Mouse (Mus musculus): Measurements from ENCODE around the gene Ccdc148. TPM values are rescaled to one million over a fixed set of nuclear protein-coding genes. Genes with fewer than 3 reads are reported as not detected.

Gene Ccdc148
- polyA plus RNA-seq, 1 experiment from 2014 or later = 1.4 TPM

DNA sequence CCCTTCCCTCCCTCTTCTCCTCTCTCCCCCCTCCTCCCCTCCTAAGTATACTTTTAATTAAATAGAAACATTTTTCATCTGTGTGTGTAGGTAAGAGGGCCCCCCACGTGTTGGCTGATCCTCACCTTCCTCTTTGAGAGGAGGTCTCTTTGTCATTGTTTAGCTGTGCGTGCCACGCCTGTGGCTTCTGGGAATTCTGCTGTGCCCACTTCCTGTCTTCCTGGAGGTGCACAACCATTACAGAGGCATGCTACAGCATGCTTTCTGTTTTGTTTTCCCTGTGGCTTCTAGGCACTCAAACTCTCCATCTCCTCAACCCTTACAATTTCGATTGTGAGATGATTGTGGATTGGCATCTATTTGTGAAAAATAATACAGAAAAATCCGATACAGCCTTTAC lies 11.1 kb upstream of the Ccdc148 start:
- H3K27ac ChIP-seq (replicated peaks) = no peak overlapping the region
- no peaks in the 10 kb centered on the region for H3K9me3 ChIP-seq (replicated peaks)
- H3K36me3 ChIP-seq = 0 out of 2 replicates have a peak, but pooled peaks cover 5% of the 10 kb centered on the region
- no peak for DNase-seq (ENCODE audit: low spot score)
- no peaks in the 10 kb centered on the region for H3K27me3 ChIP-seq (ENCODE audit: low read depth, poor library complexity, severe bottlenecking)
- no peak overlapping the region for H3K4me3 ChIP-seq
- peaks cover 6% of the 10 kb centered on the region; the same call in 1 of the 2 replicates for H3K4me1 ChIP-seq
- WGBS = 81% methylated on average over 5 of the region's 5 CpGs

GRCm38 (mm10) chr2:59170593-59170992 lies 10.1 kb upstream of the Ccdc148 start:
- Histone ChIP-seq H3K9me3 (replicated peaks) (no peaks in the 10 kb centered on the region), H3K27me3 (ENCODE audit: low read depth, poor library complexity, severe bottlenecking) (no peaks in the 10 kb centered on the region), H3K36me3 (0 out of 2 replicates have a peak, but pooled peaks cover 6% of the 10 kb centered on the region), H3K27ac (replicated peaks) (no peak overlapping the region), H3K4me1 (0 out of 2 replicates have a peak, but pooled peaks cover 6% of the 10 kb centered on the region), H3K4me3 (no peak overlapping the region)
- DNase-seq (ENCODE audit: low spot score) = no peak
- WGBS = 98% methylated on average over 5 of the region's 5 CpGs

- Histone ChIP-seq H3K9me3 (replicated peaks) (no peaks in the 10 kb centered on the region), H3K4me1 (0 out of 2 replicates have a peak, but pooled peaks cover 6% of the 10 kb centered on the region), H3K27me3 (ENCODE audit: low read depth, poor library complexity, severe bottlenecking) (no peaks in the 10 kb centered on the region), H3K36me3 (0 out of 2 replicates have a peak, but pooled peaks cover 7% of the 10 kb centered on the region), H3K4me3 (no peak overlapping the region), H3K27ac (replicated peaks) (no peak overlapping the region)
- 82% methylated on average over 3 of the region's 3 CpGs for WGBS
- no peak for DNase-seq (ENCODE audit: low spot score)
These were observed 9.7 kb upstream of the Ccdc148 start for GRCm38 (mm10) chr2:59170208-59170589.

- Histone ChIP-seq H3K4me3 (no peak overlapping the region), H3K27ac (replicated peaks) (no peak overlapping the region), H3K27me3 (ENCODE audit: low read depth, poor library complexity, severe bottlenecking) (no peaks in the 10 kb centered on the region), H3K4me1 (0 out of 2 replicates have a peak, but pooled peaks cover 6% of the 10 kb centered on the region), H3K9me3 (replicated peaks) (no peaks in the 10 kb centered on the region), H3K36me3 (0 out of 2 replicates have a peak, but pooled peaks cover 7% of the 10 kb centered on the region)
- DNase-seq (ENCODE audit: low spot score) = no peak
- 87% methylated on average over 9 of the region's 9 CpGs for WGBS
These were observed 9.2 kb upstream of the Ccdc148 start for GRCm38 (mm10) chr2:59169572-59170207.

GRCm38 (mm10) chr2:59167830-59168229 lies 7.3 kb upstream of the Ccdc148 start:
- Histone ChIP-seq H3K4me3 (no peak overlapping the region), H3K27ac (replicated peaks) (no peak overlapping the region), H3K9me3 (replicated peaks) (no peaks in the 10 kb centered on the region), H3K4me1 (peaks cover 15% of the 10 kb centered on the region), H3K36me3 (0 out of 2 replicates have a peak, but pooled peaks cover 7% of the 10 kb centered on the region), H3K27me3 (ENCODE audit: low read depth, poor library complexity, severe bottlenecking) (no peaks in the 10 kb centered on the region)
- no peak for DNase-seq (ENCODE audit: low spot score)
- WGBS = 94% methylated on average over 4 of the region's 4 CpGs

- Histone ChIP-seq H3K9me3 (replicated peaks) (no peaks in the 10 kb centered on the region), H3K4me3 (no peak overlapping the region), H3K36me3 (0 out of 2 replicates have a peak, but pooled peaks cover 7% of the 10 kb centered on the region), H3K27ac (replicated peaks) (no peak overlapping the region), H3K4me1 (peaks cover 23% of the 10 kb centered on the region), H3K27me3 (ENCODE audit: low read depth, poor library complexity, severe bottlenecking) (no peaks in the 10 kb centered on the region)
- 88% methylated on average over 4 of the region's 4 CpGs for WGBS
- no peak for DNase-seq (ENCODE audit: low spot score)
These were observed 6.5 kb upstream of the Ccdc148 start for GRCm38 (mm10) chr2:59166976-59167375.

DNA sequence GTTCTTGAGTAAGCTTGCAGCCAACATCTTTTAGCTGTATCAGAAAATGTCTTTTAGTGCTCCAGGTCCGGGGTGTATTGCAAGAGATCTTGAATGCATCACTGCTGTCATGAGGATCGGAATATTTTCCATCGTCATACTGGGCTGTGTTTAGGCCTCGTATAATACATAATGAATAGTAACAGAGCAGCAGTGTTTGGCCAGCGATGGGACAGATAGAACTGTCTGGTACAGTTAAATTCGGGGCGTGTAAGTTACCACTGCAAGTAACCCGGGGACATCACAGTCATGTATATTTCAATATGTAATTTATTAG lies 1.8 kb upstream of the Ccdc148 start:
- H3K9me3 ChIP-seq (replicated peaks) = no peaks in the 10 kb centered on the region
- H3K27ac ChIP-seq (replicated peaks) = peak overlapping the region; percentile 96; the same call in 1 of the 2 replicates
- no peak for DNase-seq (ENCODE audit: low spot score)
- 0 out of 2 replicates have a peak, but pooled peaks cover 2% of the 10 kb centered on the region for H3K36me3 ChIP-seq
- H3K4me3 ChIP-seq = peak overlapping the region; percentile 94
- WGBS = 39% methylated on average over 8 of the region's 8 CpGs
- H3K27me3 ChIP-seq (ENCODE audit: low read depth, poor library complexity, severe bottlenecking) = no peaks in the 10 kb centered on the region
- peaks cover 28% of the 10 kb centered on the region for H3K4me1 ChIP-seq

GRCm38 (mm10) chr2:59161441-59162284 lies 1.2 kb upstream of the Ccdc148 start:
- H3K4me1 ChIP-seq = peaks cover 28% of the 10 kb centered on the region
- H3K27ac ChIP-seq (replicated peaks) = peak overlapping the region; percentile 96
- under 1% methylated on average over 74 of the region's 74 CpGs for WGBS
- no peaks in the 10 kb centered on the region for H3K9me3 ChIP-seq (replicated peaks)
- peak; percentile 79 for DNase-seq (ENCODE audit: low spot score)
- 0 out of 2 replicates have a peak, but pooled peaks cover 2% of the 10 kb centered on the region for H3K36me3 ChIP-seq
- no peaks in the 10 kb centered on the region for H3K27me3 ChIP-seq (ENCODE audit: low read depth, poor library complexity, severe bottlenecking)
- H3K4me3 ChIP-seq = peak overlapping the region; percentile 94

- Histone ChIP-seq H3K9me3 (replicated peaks) (no peaks in the 10 kb centered on the region), H3K4me1 (peaks cover 28% of the 10 kb centered on the region), H3K4me3 (peak overlapping the region; percentile 94), H3K27me3 (ENCODE audit: low read depth, poor library complexity, severe bottlenecking) (no peaks in the 10 kb centered on the region), H3K27ac (replicated peaks) (peak overlapping the region; percentile 96), H3K36me3 (0 out of 2 replicates have a peak, but pooled peaks cover 2% of the 10 kb centered on the region)
- no peak for DNase-seq (ENCODE audit: low spot score)
- under 1% methylated on average over 56 of the region's 58 CpGs for WGBS
These were observed 548 bp upstream of the Ccdc148 start for GRCm38 (mm10) chr2:59161021-59161440.

DNA sequence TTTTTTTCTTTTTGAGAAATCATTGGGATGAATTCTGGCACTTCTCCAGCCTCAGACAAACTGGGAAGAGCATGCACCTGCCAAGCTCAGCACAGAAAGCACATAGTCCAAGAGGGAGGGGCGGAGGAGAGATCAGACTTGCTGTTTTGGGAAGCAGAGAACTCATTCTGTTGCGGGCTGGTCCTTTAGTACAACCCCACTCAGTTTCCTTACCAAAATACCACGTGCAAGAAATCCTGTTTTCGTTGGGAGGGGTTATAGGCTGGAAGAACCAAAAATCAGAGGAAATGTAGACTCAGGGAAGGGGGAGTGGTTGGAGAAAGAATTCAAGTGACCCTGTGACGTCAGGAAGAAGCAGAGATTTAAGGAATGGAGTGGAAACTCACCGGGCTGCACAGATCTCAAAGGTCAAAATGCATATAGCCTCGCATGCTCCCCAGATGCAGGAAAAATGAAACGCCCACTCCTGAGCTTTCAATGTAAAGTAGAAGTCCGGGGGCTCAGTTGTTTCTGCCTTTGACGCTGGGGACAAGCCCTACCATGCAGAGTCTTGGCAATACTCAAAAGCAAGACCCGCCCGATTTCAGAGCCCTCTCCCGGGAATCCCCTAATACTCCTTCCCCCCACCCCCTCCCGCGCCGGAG lies 400 bp downstream of the Ccdc148 start:
- WGBS = under 1% methylated on average over 16 of the region's 16 CpGs
- no peaks in the 10 kb centered on the region for H3K27me3 ChIP-seq (ENCODE audit: low read depth, poor library complexity, severe bottlenecking)
- H3K36me3 ChIP-seq = no peaks in the 10 kb centered on the region
- peak overlapping the region; percentile 96 for H3K27ac ChIP-seq (replicated peaks)
- H3K4me3 ChIP-seq = peak overlapping the region; percentile 94
- H3K9me3 ChIP-seq (replicated peaks) = no peaks in the 10 kb centered on the region
- peaks cover 28% of the 10 kb centered on the region for H3K4me1 ChIP-seq
- DNase-seq (ENCODE audit: low spot score) = peak; percentile 22

DNA sequence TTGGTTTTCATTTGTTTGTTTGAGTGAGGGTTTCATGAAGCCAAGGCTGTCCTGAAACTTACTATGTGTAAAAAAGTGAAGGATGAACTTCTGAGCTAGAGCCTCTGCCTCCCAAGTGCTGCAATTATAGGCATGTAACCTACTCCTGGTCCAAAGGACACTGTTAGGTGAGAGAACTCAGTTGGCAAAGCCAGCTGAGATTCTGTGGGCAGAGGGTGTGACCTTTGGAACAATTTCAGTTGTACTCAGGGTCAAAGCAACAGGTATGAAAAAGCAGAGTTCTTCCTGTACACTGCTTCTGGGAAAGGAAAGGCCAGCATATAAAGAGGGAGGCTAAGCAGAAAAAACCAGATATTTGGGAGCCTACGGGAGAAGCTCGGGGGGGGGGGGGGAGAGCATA lies 2.4 kb downstream of the Ccdc148 start:
- DNase-seq (ENCODE audit: low spot score) = no peak
- Histone ChIP-seq H3K4me1 (peaks cover 22% of the 10 kb centered on the region), H3K27me3 (ENCODE audit: low read depth, poor library complexity, severe bottlenecking) (no peaks in the 10 kb centered on the region), H3K9me3 (replicated peaks) (no peaks in the 10 kb centered on the region), H3K4me3 (no peak overlapping the region), H3K36me3 (no peaks in the 10 kb centered on the region), H3K27ac (replicated peaks) (no peak overlapping the region)
- 55% methylated on average over 2 of the region's 2 CpGs for WGBS

DNA sequence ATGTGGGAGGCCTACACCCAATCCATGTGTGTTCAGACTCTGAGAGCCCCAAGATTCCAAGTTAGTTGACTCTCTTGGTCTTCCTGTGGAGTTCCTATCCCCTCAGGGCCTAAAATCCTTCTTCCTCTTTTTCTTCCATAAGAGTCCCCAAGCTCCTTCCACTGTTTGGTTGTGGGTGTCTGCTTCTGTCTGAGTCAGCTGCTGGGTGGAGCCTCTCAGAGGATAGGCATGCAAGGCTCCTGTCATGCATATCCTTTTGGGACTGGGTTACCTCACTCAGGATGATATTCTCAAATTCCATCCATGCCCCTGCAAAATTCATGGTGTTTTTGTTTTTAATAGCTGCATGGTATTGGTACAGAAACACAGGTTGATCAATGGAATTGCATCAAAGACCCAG lies 5.1 kb downstream of the Ccdc148 start:
- H3K27ac ChIP-seq (replicated peaks) = no peak overlapping the region
- no peaks in the 10 kb centered on the region for H3K36me3 ChIP-seq

More for the DNA sequence above, 5.1 kb downstream of the Ccdc148 start:
- DNase-seq (ENCODE audit: low spot score) = no peak
- Histone ChIP-seq H3K4me1 (peaks cover 6% of the 10 kb centered on the region), H3K9me3 (replicated peaks) (no peaks in the 10 kb centered on the region), H3K27me3 (ENCODE audit: low read depth, poor library complexity, severe bottlenecking) (no peaks in the 10 kb centered on the region), H3K4me3 (no peak overlapping the region)
